ENCODE assay signal across 10 mouse cellular contexts in the genomic region with DNA sequence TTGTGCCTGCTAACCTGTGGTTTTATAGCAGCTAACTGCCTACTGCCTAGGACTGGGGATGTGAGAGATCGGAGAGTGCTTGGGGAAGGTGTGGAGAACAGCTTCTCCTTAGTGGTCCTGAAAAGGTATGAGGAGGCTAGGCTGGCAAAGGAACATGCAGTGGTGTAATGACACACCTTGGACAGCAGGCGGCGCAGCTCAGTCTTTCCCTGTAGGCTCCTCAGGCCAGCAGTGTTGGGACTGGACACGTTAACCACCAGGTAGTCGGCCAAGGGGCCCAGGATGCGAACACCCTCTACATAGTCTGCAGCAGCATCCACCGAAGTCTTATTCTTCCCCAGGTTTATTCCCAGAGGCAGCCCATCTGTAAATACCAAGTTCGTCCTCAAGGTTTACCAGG. TPM values are rescaled to one million over a fixed set of nuclear protein-coding genes. Genes with fewer than 3 reads are reported as not detected.
DNase-seq lines count a peak whose midpoint lies in the region; ATAC-seq lines count a peak whose summit lies in the region.
"Had no signal": no experiment of that assay in that cellular context is flagged by ENCODE, and none has a peak within 500 bp of the region (broad histone marks: within the 10 kb centered on the region; RNA-seq: fewer than 3 reads in every experiment).

No protein-coding gene starts in this region.

- peaks cover 55% of the 10 kb centered on the region for H3K36me3 ChIP-seq in forebrain, embryonic 13.5 days (ENCODE audit: poor library complexity, severe bottlenecking)
- peaks cover 50% of the 10 kb centered on the region for H3K36me3 ChIP-seq in forebrain, embryonic 12.5 days (replicated peaks)
- peaks cover 49% of the 10 kb centered on the region for H3K36me3 ChIP-seq in intestine, embryonic 14.5 days (ENCODE audit: control insufficient read depth, insufficient read depth, low read length)

- no peak overlapping the region for H3K4me2 ChIP-seq in forebrain, embryonic 13.5 days
- no peak overlapping the region for H3K4me2 ChIP-seq in forebrain, embryonic 12.5 days
- H3K4me2 ChIP-seq in intestine, embryonic 14.5 days (ENCODE audit: low read length) = no peak overlapping the region
- H3K4me2 ChIP-seq: heart, embryonic 15.5 days; neural tube, embryonic 13.5 days had no signal

- no peaks in the 10 kb centered on the region for H3K4me1 ChIP-seq in forebrain, embryonic 13.5 days
- H3K4me1 ChIP-seq in forebrain, embryonic 12.5 days = no peaks in the 10 kb centered on the region
- H3K4me1 ChIP-seq in intestine, embryonic 14.5 days (replicated peaks; ENCODE audit: control insufficient read depth, insufficient read depth, low read length) = no peaks in the 10 kb centered on the region
- H3K4me1 ChIP-seq: heart, embryonic 15.5 days; neural tube, embryonic 13.5 days had no signal

- no peaks in the 10 kb centered on the region for H3K9me3 ChIP-seq in forebrain, embryonic 13.5 days (replicated peaks)
- no peaks in the 10 kb centered on the region for H3K9me3 ChIP-seq in forebrain, embryonic 12.5 days
- H3K9me3 ChIP-seq in intestine, embryonic 14.5 days (ENCODE audit: control insufficient read depth, low read length) = no peaks in the 10 kb centered on the region
- H3K9me3 ChIP-seq: heart, embryonic 15.5 days; neural tube, embryonic 13.5 days had no signal

- no peak overlapping the region for H3K27ac ChIP-seq in forebrain, embryonic 13.5 days
- H3K27ac ChIP-seq in forebrain, embryonic 12.5 days = no peak overlapping the region
- H3K27ac ChIP-seq in intestine, embryonic 14.5 days (ENCODE audit: low read depth) = no peak overlapping the region
- H3K27ac ChIP-seq: heart, embryonic 15.5 days; neural tube, embryonic 13.5 days had no signal

- no peaks in the 10 kb centered on the region for H3K27me3 ChIP-seq in forebrain, embryonic 13.5 days
- H3K27me3 ChIP-seq in forebrain, embryonic 12.5 days = no peaks in the 10 kb centered on the region
- H3K27me3 ChIP-seq in intestine, embryonic 14.5 days (replicated peaks; ENCODE audit: control insufficient read depth, insufficient read depth, low read length) = no peaks in the 10 kb centered on the region
- H3K27me3 ChIP-seq: heart, embryonic 15.5 days; neural tube, embryonic 13.5 days had no signal

- H3K9ac ChIP-seq in forebrain, embryonic 13.5 days = no peak overlapping the region
- no peak overlapping the region for H3K9ac ChIP-seq in forebrain, embryonic 12.5 days
- no peak overlapping the region for H3K9ac ChIP-seq in intestine, embryonic 14.5 days (ENCODE audit: low read length)
- H3K9ac ChIP-seq: heart, embryonic 15.5 days; neural tube, embryonic 13.5 days had no signal

- peak; percentile 45 for DNase-seq in urinary bladder, adult 2 months (ENCODE audit: low spot score)
- DNase-seq in urinary bladder, postnatal 10 days (ENCODE audit: low spot score) = no peak
- peak; percentile 78 for DNase-seq in intestine, embryonic 14.5 days (ENCODE audit: low spot score)
- DNase-seq in lung, adult 18-20 months = peak; percentile 47 to 62
- peak; percentile 26 to 60 for DNase-seq in spleen, adult 18-20 months

- ATAC-seq in forebrain, embryonic 13.5 days = peak; percentile 27; the same call in 1 of the 2 replicates
- no peak for ATAC-seq in forebrain, embryonic 12.5 days (ENCODE audit: low FRiP score)
- ATAC-seq in common myeloid progenitor, adult 5-6 weeks (replicated peaks; ENCODE audit: low read depth, poor library complexity, severe bottlenecking) = peak; percentile 84
- no peak for ATAC-seq in intestine, embryonic 14.5 days (replicated peaks; ENCODE audit: low FRiP score, low TSS enrichment, low read depth)

- WGBS in forebrain, embryonic 13.5 days = 48% methylated on average over 8 of the region's 8 CpGs
- 47% methylated on average over 8 of the region's 8 CpGs for WGBS in forebrain, embryonic 12.5 days
- WGBS in intestine, embryonic 14.5 days = 54% methylated on average over 8 of the region's 8 CpGs

- H3K4me3 ChIP-seq in forebrain, embryonic 13.5 days = no peak overlapping the region
- H3K4me3 ChIP-seq in forebrain, embryonic 12.5 days (replicated peaks) = no peak overlapping the region
- no peak overlapping the region for H3K4me3 ChIP-seq in intestine, embryonic 14.5 days (ENCODE audit: low read depth, low read length)
- H3K4me3 ChIP-seq: heart, embryonic 15.5 days; neural tube, embryonic 13.5 days had no signal

RNA-seq across cellular contexts. Expression of gene Dhodh, which starts 12.6 kb away (rescaled TPM):
- 33.7 and 37.7 TPM in 2 replicates for polyA plus RNA-seq in forebrain, embryonic 13.5 days (2015; fragmentation: Nextera tagmentation; extraction: Ambion mirVana)
- polyA plus RNA-seq in forebrain, embryonic 12.5 days (2016; fragmentation: Nextera tagmentation; extraction: Ambion mirVana) = 38.7 and 39.6 TPM in 2 replicates
- polyA plus RNA-seq in urinary bladder, adult 2 months (2012; rRNA removed) = 20.6 and 26.5 TPM in 2 replicates
- 21.9 and 23.1 TPM in 2 replicates for total RNA-seq in common myeloid progenitor, adult 5-6 weeks (2017)
- polyA plus RNA-seq in intestine, embryonic 14.5 days (2014; fragmentation: Nextera tagmentation; extraction: Ambion mirVana) = 58.8 and 61.1 TPM in 2 replicates

RNA-seq across cellular contexts. Expression of gene Hp, which starts 16.9 kb away (rescaled TPM):
- 0.53 TPM in 1 of 2 replicates, not detected in the other for polyA plus RNA-seq in forebrain, embryonic 13.5 days (2015; fragmentation: Nextera tagmentation; extraction: Ambion mirVana)
- 0.15 TPM in 1 of 2 replicates, not detected in the other for polyA plus RNA-seq in forebrain, embryonic 12.5 days (2016; fragmentation: Nextera tagmentation; extraction: Ambion mirVana)
- polyA plus RNA-seq in urinary bladder, adult 2 months (2012; rRNA removed) = 20.1 and 32.2 TPM in 2 replicates
- 19.9 and 26.4 TPM in 2 replicates for total RNA-seq in common myeloid progenitor, adult 5-6 weeks (2017)
- 0.17 and 0.53 TPM in 2 replicates for polyA plus RNA-seq in intestine, embryonic 14.5 days (2014; fragmentation: Nextera tagmentation; extraction: Ambion mirVana)

RNA-seq across cellular contexts. Expression of gene Pkd1l3, which starts 18.5 kb away (rescaled TPM):
- 0.09 and 0.12 TPM in 2 replicates for polyA plus RNA-seq in forebrain, embryonic 13.5 days (2015; fragmentation: Nextera tagmentation; extraction: Ambion mirVana)
- polyA plus RNA-seq in forebrain, embryonic 12.5 days (2016; fragmentation: Nextera tagmentation; extraction: Ambion mirVana) = 0.05 and 0.22 TPM in 2 replicates
- 0.04 and 0.10 TPM in 2 replicates for polyA plus RNA-seq in urinary bladder, adult 2 months (2012; rRNA removed)
- total RNA-seq in common myeloid progenitor, adult 5-6 weeks (2017) = 0.82 and 1.0 TPM in 2 replicates
- polyA plus RNA-seq in intestine, embryonic 14.5 days (2014; fragmentation: Nextera tagmentation; extraction: Ambion mirVana) = 0.13 and 0.37 TPM in 2 replicates
- polyA plus RNA-seq: neural tube, embryonic 13.5 days had no signal

RNA-seq across cellular contexts. Expression of gene Txnl4b, which starts 30.2 kb away (rescaled TPM):
- polyA plus RNA-seq in forebrain, embryonic 13.5 days (2015; fragmentation: Nextera tagmentation; extraction: Ambion mirVana) = 28.1 and 29.8 TPM in 2 replicates
- polyA plus RNA-seq in forebrain, embryonic 12.5 days (2016; fragmentation: Nextera tagmentation; extraction: Ambion mirVana) = 21.7 and 23.4 TPM in 2 replicates
- 3.1 and 6.7 TPM in 2 replicates for polyA plus RNA-seq in urinary bladder, adult 2 months (2012; rRNA removed)
- total RNA-seq in common myeloid progenitor, adult 5-6 weeks (2017) = 12.4 and 17.7 TPM in 2 replicates
- polyA plus RNA-seq in intestine, embryonic 14.5 days (2014; fragmentation: Nextera tagmentation; extraction: Ambion mirVana) = 23.6 and 24.3 TPM in 2 replicates

RNA-seq across cellular contexts. Expression of gene Dhx38, which starts 30.2 kb away (rescaled TPM):
- polyA plus RNA-seq in forebrain, embryonic 13.5 days (2015; fragmentation: Nextera tagmentation; extraction: Ambion mirVana) = 23.3 and 26.0 TPM in 2 replicates
- 32.7 and 35.9 TPM in 2 replicates for polyA plus RNA-seq in forebrain, embryonic 12.5 days (2016; fragmentation: Nextera tagmentation; extraction: Ambion mirVana)
- 9.9 and 14.1 TPM in 2 replicates for polyA plus RNA-seq in urinary bladder, adult 2 months (2012; rRNA removed)
- total RNA-seq in common myeloid progenitor, adult 5-6 weeks (2017) = 43.7 and 52.7 TPM in 2 replicates
- polyA plus RNA-seq in intestine, embryonic 14.5 days (2014; fragmentation: Nextera tagmentation; extraction: Ambion mirVana) = 22.1 and 23.3 TPM in 2 replicates

Comparison
In these comparisons a context has a peak if more than half of its experiments do, and no peak if none do; other contexts are left out.
1. ATAC-seq: peak in forebrain, embryonic 13.5 days (single experiment) and common myeloid progenitor, adult 5-6 weeks (single experiment); none in forebrain, embryonic 12.5 days (single experiment) and intestine, embryonic 14.5 days (single experiment).
2. RNA of gene Hp, which starts 16.9 kb away (polyA plus RNA-seq): 20.1 to 32.2 TPM in urinary bladder, adult 2 months; 0.17 to 0.53 TPM in intestine, embryonic 14.5 days, 0.15 TPM in forebrain, embryonic 12.5 days and 0.53 TPM in forebrain, embryonic 13.5 days; every median in the first group is over 10 times any median in the second.